Mouse (Mus musculus): ENCODE measurements at regions not wholly inside any gene's neighbourhood (a gene's known extent, or its start where the extent isn't known, plus 50 kb on each side); places are given as distances from the start of the nearest gene placed in this dataset.
"Not testable (repeated sequence)": the region's sequence is repeated elsewhere in the genome, so short reads cannot be mapped to it uniquely, and the experiment has no call there.

DNA sequence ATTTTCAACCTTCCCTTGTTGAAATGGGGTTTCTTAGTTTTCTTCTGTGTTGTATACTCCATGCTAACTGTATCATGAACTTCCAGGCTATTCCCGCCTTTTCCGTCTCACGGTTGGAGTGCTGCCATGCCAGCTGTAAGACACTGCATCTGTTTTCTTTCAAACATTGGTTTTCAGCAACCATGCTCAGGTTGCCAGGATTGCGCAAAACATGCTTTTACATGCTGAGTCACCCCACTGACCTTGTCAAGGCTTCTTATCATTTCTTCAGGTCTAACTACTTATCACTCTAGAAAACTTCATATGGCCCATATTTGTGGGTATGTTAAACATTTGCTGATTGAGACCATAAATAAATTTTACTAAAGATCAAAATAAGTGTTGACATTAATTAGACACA lies 551.2 kb downstream of the Tlr4 start:
- Histone ChIP-seq H3K27ac (ENCODE audit: insufficient read depth, low read length) (no peak overlapping the region), H3K4me3 (ENCODE audit: insufficient read depth, low read length) (no peak overlapping the region), H3K4me1 (ENCODE audit: control insufficient read depth, insufficient read depth, low read length) (no peaks in the 10 kb centered on the region)
- TF ChIP-seq CTCF (IDR thresholded peaks at IDR 0.05; ENCODE audit: borderline replicate concordance, insufficient read depth, low read length), result no peak
- no peak for TF ChIP-seq POLR2A (IDR thresholded peaks at IDR 0.05; ENCODE audit: low read depth, low read length)

DNA sequence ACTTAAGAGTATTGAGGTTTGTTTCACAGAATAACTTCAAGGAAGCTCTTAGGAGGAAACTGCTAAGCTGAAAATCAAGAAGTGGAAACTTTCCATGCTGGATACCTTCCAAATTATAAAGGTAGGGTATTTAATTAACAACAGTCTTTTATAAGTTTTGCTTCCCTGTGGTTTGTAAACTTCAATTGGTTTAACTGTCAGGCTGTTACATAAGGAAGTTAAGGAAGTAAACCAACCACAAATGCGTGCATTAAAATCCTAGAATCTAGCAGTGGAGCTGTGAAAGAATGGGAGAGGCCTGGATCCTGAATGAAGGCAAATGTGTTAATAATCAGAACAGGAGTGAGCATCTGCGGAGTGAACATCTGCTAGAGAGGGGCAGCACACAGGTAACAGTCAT lies 560.5 kb downstream of the Tlr4 start:
- H3K4me1 ChIP-seq (ENCODE audit: control insufficient read depth, insufficient read depth, low read length), result no peaks in the 10 kb centered on the region
- no peak for TF ChIP-seq POLR2A (IDR thresholded peaks at IDR 0.05; ENCODE audit: low read depth, low read length)
- TF ChIP-seq CTCF (IDR thresholded peaks at IDR 0.05; ENCODE audit: borderline replicate concordance, insufficient read depth, low read length), result no peak

DNA sequence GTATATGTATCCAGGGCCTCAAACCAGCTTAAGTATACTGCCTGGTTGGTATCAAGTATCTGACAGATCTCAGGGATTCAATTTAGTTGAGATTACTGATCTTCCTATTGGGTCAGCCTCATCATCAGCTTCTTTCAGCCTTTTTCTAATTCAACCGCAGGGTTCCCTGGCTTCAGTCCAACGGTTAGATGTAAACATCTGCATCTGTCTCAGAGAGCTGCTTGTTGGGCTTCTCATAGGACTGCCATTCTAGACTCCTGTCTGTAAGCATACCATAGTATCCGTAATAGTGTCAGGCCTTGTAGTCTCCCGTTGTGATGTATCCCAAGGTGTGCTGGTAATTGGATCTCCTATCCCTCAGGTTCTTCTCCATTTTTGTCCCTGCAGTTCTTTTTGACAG lies 575.6 kb downstream of the Tlr4 start:
- no peak overlapping the region for H3K27ac ChIP-seq (ENCODE audit: insufficient read depth, low read length)
- no peak for TF ChIP-seq CTCF (IDR thresholded peaks at IDR 0.05; ENCODE audit: borderline replicate concordance, insufficient read depth, low read length)
- TF ChIP-seq POLR2A (IDR thresholded peaks at IDR 0.05; ENCODE audit: low read depth, low read length), result no peak
- no peak overlapping the region for H3K4me3 ChIP-seq (ENCODE audit: insufficient read depth, low read length)
- H3K4me1 ChIP-seq (ENCODE audit: control insufficient read depth, insufficient read depth, low read length), result no peaks in the 10 kb centered on the region

More for the DNA sequence above, 560.5 kb downstream of the Tlr4 start:
- Histone ChIP-seq H3K4me3 (ENCODE audit: insufficient read depth, low read length) (no peak overlapping the region), H3K27ac (ENCODE audit: insufficient read depth, low read length) (no peak overlapping the region)

DNA sequence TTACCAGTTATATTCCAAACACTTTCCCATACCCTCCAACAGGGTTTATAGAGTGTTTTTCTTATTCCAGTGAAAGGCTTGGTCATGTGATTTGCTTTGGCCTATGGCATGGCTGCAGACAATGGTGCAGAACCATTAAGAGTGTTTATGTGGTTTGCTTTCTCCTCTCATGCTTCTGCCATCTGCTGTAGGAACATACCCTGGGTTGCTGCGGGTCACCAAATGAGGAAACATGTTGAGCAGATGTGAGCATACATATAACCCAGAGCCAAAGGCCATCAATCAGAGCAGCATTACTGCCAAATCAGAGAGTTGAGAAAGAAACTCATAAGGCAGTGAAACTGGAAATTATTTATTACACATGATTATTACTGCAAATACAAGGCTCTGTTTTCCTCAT lies 596.7 kb downstream of the Tlr4 start:
- H3K27ac ChIP-seq (ENCODE audit: insufficient read depth, low read length), result no peak overlapping the region
- no peaks in the 10 kb centered on the region for H3K4me1 ChIP-seq (ENCODE audit: control insufficient read depth, insufficient read depth, low read length)
- H3K4me3 ChIP-seq (ENCODE audit: insufficient read depth, low read length), result no peak overlapping the region
- no peak for TF ChIP-seq POLR2A (IDR thresholded peaks at IDR 0.05; ENCODE audit: low read depth, low read length)
- no peak for TF ChIP-seq CTCF (IDR thresholded peaks at IDR 0.05; ENCODE audit: borderline replicate concordance, insufficient read depth, low read length)

DNA sequence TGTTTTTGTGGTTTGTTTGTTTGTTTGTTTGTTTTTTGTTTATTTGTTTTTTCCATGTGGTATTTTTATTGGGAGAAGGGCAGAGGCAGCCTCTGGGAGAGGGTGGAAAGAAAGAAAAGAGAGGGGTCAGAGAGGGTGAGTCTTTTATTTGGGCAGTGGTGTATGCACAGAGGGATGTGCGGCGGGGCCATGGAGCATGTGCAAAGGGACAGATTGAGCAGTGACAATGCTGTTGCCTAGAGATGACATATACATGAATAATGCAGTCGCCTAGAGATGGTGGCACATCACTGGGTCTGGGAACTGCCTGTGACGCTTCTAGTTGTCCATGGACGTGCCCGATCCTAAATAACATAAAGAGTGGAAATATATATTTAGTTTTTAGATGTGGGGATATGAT lies 598.3 kb downstream of the Tlr4 start:
- Histone ChIP-seq H3K4me1 (ENCODE audit: control insufficient read depth, insufficient read depth, low read length) (no peaks in the 10 kb centered on the region), H3K27ac (ENCODE audit: insufficient read depth, low read length) (no peak overlapping the region), H3K4me3 (ENCODE audit: insufficient read depth, low read length) (no peak overlapping the region)
- TF ChIP-seq POLR2A (IDR thresholded peaks at IDR 0.05; ENCODE audit: low read depth, low read length) (no peak), CTCF (IDR thresholded peaks at IDR 0.05; ENCODE audit: borderline replicate concordance, insufficient read depth, low read length) (no peak)

DNA sequence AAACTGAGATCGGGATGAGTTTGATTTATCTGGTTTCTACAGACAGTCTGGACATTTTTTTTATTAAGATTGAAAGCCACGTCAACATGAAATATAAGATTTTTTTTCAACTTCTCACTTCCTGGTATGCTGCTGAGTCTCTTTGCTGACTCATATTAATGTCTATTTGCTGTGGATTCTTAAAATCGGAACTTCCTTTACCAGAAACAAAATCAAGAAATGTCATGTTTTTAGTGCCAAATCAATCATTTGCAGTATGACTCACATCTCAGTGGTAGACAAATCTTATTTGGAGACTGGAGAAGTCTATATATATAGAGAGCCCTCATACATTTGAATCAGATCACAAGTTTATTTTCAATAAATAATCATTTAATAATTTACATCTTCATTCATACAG lies 620.5 kb downstream of the Tlr4 start:
- Histone ChIP-seq H3K27ac (ENCODE audit: insufficient read depth, low read length) (peak overlapping the region; percentile 81), H3K4me1 (ENCODE audit: control insufficient read depth, insufficient read depth, low read length) (no peaks in the 10 kb centered on the region), H3K4me3 (ENCODE audit: insufficient read depth, low read length) (no peak overlapping the region)
- TF ChIP-seq POLR2A (IDR thresholded peaks at IDR 0.05; ENCODE audit: low read depth, low read length), result no peak
- no peak for TF ChIP-seq CTCF (IDR thresholded peaks at IDR 0.05; ENCODE audit: borderline replicate concordance, insufficient read depth, low read length)

DNA sequence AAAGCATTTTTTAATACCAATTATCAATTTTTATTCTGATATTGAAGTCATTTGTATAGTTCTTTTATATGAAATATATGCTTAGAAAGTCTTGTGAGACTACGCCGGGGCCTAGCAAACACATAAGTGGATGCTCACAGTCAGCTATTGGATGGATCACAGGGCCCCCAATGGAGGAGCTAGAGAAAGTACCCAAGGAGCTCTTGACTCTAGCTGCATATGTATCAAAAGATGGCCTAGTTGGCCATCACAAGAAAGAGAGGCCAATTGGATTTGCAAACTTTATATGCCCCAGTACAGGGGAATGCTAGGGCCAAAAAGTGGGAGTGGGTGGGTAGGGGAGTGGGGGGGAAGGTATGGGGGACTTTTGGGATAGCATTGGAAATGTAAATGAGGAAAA lies 632.5 kb downstream of the Tlr4 start:
- not testable (repeated sequence) for H3K27ac ChIP-seq (ENCODE audit: insufficient read depth, low read length)

DNA sequence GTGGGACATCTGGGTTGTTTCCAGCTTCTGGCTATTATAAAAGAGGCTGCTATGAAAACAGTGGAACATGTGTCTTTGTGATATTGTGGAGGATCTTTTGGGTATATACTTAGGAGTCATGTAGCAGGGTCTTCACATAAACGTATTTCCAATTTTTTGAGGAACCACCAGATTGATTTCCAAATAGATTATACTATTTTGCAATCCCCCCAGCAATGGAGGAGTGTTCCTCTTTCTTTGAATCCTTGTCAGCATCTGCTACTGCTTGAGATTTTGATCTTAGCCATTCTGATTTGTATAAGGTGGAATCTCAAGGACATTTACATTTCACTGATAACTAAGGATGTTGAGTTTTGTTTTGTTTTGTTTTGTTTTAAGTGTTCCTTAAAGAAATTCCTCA lies 645.6 kb downstream of the Tlr4 start:
- H3K27ac ChIP-seq (ENCODE audit: insufficient read depth, low read length), result no peak overlapping the region
- no peaks in the 10 kb centered on the region for H3K4me1 ChIP-seq (ENCODE audit: control insufficient read depth, insufficient read depth, low read length)
- H3K4me3 ChIP-seq (ENCODE audit: insufficient read depth, low read length), result no peak overlapping the region
- TF ChIP-seq CTCF (IDR thresholded peaks at IDR 0.05; ENCODE audit: borderline replicate concordance, insufficient read depth, low read length) (no peak), POLR2A (IDR thresholded peaks at IDR 0.05; ENCODE audit: low read depth, low read length) (no peak)

More for the DNA sequence above, 632.5 kb downstream of the Tlr4 start:
- H3K4me1 ChIP-seq (ENCODE audit: control insufficient read depth, insufficient read depth, low read length); H3K4me3 ChIP-seq (ENCODE audit: insufficient read depth, low read length): not testable (repeated sequence)

DNA sequence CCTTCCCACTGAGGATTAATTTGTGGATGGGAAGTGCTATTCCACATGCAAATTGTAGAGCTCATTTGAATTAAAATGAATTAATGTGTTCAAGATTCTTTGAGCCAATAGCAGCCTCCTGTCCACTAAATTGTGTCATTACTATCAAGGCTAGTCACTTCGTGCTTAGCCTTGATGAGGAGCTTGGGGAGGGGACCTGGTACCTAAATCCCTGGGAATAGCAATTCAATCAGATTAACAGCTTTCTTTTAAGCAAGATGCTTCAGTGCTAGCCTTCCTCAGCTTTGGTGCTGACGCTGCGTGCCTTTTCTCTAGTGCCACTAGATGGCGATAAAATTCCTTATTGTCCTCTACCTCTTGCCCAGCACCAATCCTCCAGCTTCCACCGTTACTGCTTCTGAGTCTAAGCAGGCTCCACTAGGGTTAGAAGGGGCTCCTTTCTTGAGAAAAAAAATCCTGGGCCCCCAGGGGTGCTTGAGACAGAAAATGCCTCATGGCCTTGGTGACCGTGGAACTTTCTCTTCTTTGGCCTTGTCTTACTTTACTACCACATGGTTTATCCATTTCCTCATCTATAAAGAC lies 650.0 kb downstream of the Tlr4 start:
- Histone ChIP-seq H3K27ac (ENCODE audit: insufficient read depth, low read length) (no peak overlapping the region), H3K4me1 (ENCODE audit: control insufficient read depth, insufficient read depth, low read length) (no peaks in the 10 kb centered on the region), H3K4me3 (ENCODE audit: insufficient read depth, low read length) (no peak overlapping the region)
- TF ChIP-seq CTCF (IDR thresholded peaks at IDR 0.05; ENCODE audit: borderline replicate concordance, insufficient read depth, low read length) (peak; percentile 57; the same call in 1 of the 2 replicates), POLR2A (IDR thresholded peaks at IDR 0.05; ENCODE audit: low read depth, low read length) (no peak)

DNA sequence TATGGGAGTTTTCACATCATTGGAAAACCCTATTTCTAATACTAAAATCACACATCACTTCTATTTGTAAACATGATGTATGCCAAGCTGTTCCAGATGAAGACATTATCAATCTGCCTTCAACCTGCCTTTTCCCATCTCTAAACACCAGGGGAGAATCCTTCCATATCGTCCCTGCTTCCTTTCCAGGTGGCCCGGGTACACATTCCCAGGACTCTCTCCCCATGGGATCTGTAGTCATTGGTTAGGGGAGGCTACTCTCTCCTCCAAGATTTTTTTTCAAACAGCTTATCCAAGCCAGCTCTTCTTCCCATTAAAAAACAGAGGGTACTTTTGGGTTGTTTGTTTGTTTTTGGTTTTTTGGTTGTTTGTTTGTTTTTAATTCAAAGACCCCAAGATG lies 650.7 kb downstream of the Tlr4 start:
- Histone ChIP-seq H3K27ac (ENCODE audit: insufficient read depth, low read length) (no peak overlapping the region), H3K4me3 (ENCODE audit: insufficient read depth, low read length) (no peak overlapping the region), H3K4me1 (ENCODE audit: control insufficient read depth, insufficient read depth, low read length) (no peaks in the 10 kb centered on the region)
- TF ChIP-seq CTCF (IDR thresholded peaks at IDR 0.05; ENCODE audit: borderline replicate concordance, insufficient read depth, low read length) (no peak), POLR2A (IDR thresholded peaks at IDR 0.05; ENCODE audit: low read depth, low read length) (no peak)

DNA sequence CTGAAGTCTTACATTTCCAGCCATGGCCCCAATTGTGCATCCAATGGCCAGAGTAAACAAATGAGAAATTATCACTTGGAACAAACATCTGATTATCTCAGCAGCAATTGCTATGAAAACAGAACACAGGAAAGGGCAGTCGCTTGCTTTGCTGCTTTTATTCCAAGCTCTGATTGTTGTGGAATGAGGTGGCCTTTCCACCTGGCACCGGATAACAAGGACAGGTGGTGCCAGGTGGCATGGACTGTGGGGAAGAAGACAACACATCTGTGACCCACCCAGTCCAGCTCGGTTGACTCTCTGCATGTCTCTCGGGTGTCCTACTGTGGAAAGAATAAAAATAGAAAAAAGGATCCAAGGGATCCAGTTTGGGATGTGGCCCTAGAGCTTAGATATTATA lies 694.9 kb downstream of the Tlr4 start:
- no peak overlapping the region for H3K4me3 ChIP-seq (ENCODE audit: insufficient read depth, low read length)
- H3K27ac ChIP-seq (ENCODE audit: insufficient read depth, low read length), result no peak overlapping the region
- no peaks in the 10 kb centered on the region for H3K4me1 ChIP-seq (ENCODE audit: control insufficient read depth, insufficient read depth, low read length)
- TF ChIP-seq CTCF (IDR thresholded peaks at IDR 0.05; ENCODE audit: borderline replicate concordance, insufficient read depth, low read length) (no peak), POLR2A (IDR thresholded peaks at IDR 0.05; ENCODE audit: low read depth, low read length) (no peak)

Data from embryonic fibroblast, embryonic 13.5 days (primary cell).